11 mouse cellular contexts compared by ENCODE assay signal in genomic region chr17:29849436-29849797, GRCm38 (mm10).
DNase-seq lines count a peak whose midpoint lies in the region; ATAC-seq and TF ChIP-seq lines count a peak whose summit lies in the region.
"Had no signal": no experiment of that assay in that cellular context is flagged by ENCODE, and none has a peak within 500 bp of the region (broad histone marks: within the 10 kb centered on the region; RNA-seq: fewer than 3 reads in every experiment).

No protein-coding gene starts in this region.

- peak; percentile 24; the same call in 1 of the 2 replicates for ATAC-seq in forebrain, embryonic 16.5 days
- no peak for ATAC-seq in forebrain, embryonic 12.5 days (ENCODE audit: low FRiP score)
- no peak; the same call in 1 of the 2 replicates for ATAC-seq in liver, embryonic 11.5 days (replicated peaks; ENCODE audit: low FRiP score)
- no peak for ATAC-seq in G1E (ENCODE audit: extremely low read depth, insufficient number of reproducible peaks, low FRiP score, poor library complexity, severe bottlenecking)
- peak; percentile 48; the same call in 1 of the 2 replicates for ATAC-seq in liver, embryonic 16.5 days (ENCODE audit: low read depth)
- ATAC-seq: activated CD4-positive, CD25-positive, alpha-beta regulatory T cell, adult 4 months had no signal

- no peaks in the 10 kb centered on the region for H3K9me3 ChIP-seq in forebrain, embryonic 16.5 days (ENCODE audit: control insufficient read depth, low read length)
- H3K9me3 ChIP-seq in forebrain, embryonic 12.5 days = no peaks in the 10 kb centered on the region
- H3K9me3 ChIP-seq in liver, embryonic 11.5 days (ENCODE audit: control insufficient read depth, low read length) = no peaks in the 10 kb centered on the region
- H3K9me3 ChIP-seq in G1E (replicated peaks) = no peaks in the 10 kb centered on the region
- H3K9me3 ChIP-seq in liver, embryonic 16.5 days (replicated peaks; ENCODE audit: control insufficient read depth, low read length) = no peaks in the 10 kb centered on the region
- H3K9me3 ChIP-seq: megakaryocyte, embryonic 14.5 days had no signal

- no peak overlapping the region for H3K4me2 ChIP-seq in forebrain, embryonic 16.5 days (ENCODE audit: low read length)
- no peak overlapping the region for H3K4me2 ChIP-seq in forebrain, embryonic 12.5 days
- H3K4me2 ChIP-seq in liver, embryonic 11.5 days = no peak overlapping the region
- no peak overlapping the region for H3K4me2 ChIP-seq in liver, embryonic 16.5 days (ENCODE audit: low read depth, low read length)
- H3K4me2 ChIP-seq: heart, embryonic 11.5 days; hindbrain, embryonic 14.5 days had no signal

- no peaks in the 10 kb centered on the region for H3K36me3 ChIP-seq in forebrain, embryonic 16.5 days (ENCODE audit: control insufficient read depth, insufficient read depth)
- 0 out of 2 replicates have a peak, but pooled peaks cover 15% of the 10 kb centered on the region for H3K36me3 ChIP-seq in forebrain, embryonic 12.5 days (replicated peaks)
- H3K36me3 ChIP-seq in liver, embryonic 11.5 days (ENCODE audit: control insufficient read depth, insufficient read depth, low read length) = no peaks in the 10 kb centered on the region
- no peaks in the 10 kb centered on the region for H3K36me3 ChIP-seq in G1E (replicated peaks)
- no peaks in the 10 kb centered on the region for H3K36me3 ChIP-seq in liver, embryonic 16.5 days (ENCODE audit: control insufficient read depth, insufficient read depth)

- no peak for TF ChIP-seq CTCF in G1E (IDR thresholded peaks at IDR 0.05; ENCODE audit: low read depth, low read length)
- no peak for TF ChIP-seq CTCF in gastrocnemius, adult 2 months (IDR thresholded peaks at IDR 0.05)

- no peak overlapping the region for H3K9ac ChIP-seq in forebrain, embryonic 16.5 days (replicated peaks; ENCODE audit: low read depth, low read length)
- no peak overlapping the region for H3K9ac ChIP-seq in forebrain, embryonic 12.5 days
- H3K9ac ChIP-seq in liver, embryonic 11.5 days (ENCODE audit: low read depth, low read length) = no peak overlapping the region
- H3K9ac ChIP-seq in liver, embryonic 16.5 days (ENCODE audit: low read depth, low read length) = no peak overlapping the region
- H3K9ac ChIP-seq: hindbrain, embryonic 14.5 days had no signal

- intact Hi-C loops in gastrocnemius, adult 2 months (cut with DNase I) = loop anchor here (5.0 kb wide), 1 partner anchor 52 kb away; no protein-coding TSS in a partner anchor

- DNase-seq in liver (peak; percentile 44), G1E (ENCODE audit: low spot score) (no peak)
- DNase-seq in liver, embryonic 11.5 days (ENCODE audit: low spot score) = no peak
- DNase-seq in gastrocnemius, adult 2 months = no peak

- H3K27me3 ChIP-seq in forebrain, embryonic 16.5 days (replicated peaks; ENCODE audit: control insufficient read depth, insufficient read depth, low read length) = no peaks in the 10 kb centered on the region
- peaks cover 10% of the 10 kb centered on the region; the same call in 1 of the 2 replicates for H3K27me3 ChIP-seq in forebrain, embryonic 12.5 days
- peaks cover 2% of the 10 kb centered on the region; the same call in 1 of the 2 replicates for H3K27me3 ChIP-seq in liver, embryonic 11.5 days (replicated peaks; ENCODE audit: control insufficient read depth, insufficient read depth, low read length)
- H3K27me3 ChIP-seq in G1E (ENCODE audit: insufficient read depth, low read length) = peaks cover 15% of the 10 kb centered on the region; the same call in 1 of the 2 replicates
- no peaks in the 10 kb centered on the region for H3K27me3 ChIP-seq in liver, embryonic 16.5 days (ENCODE audit: control insufficient read depth, insufficient read depth, low read depth, low read length)

- peaks cover 7% of the 10 kb centered on the region for H3K4me1 ChIP-seq in forebrain, embryonic 16.5 days (replicated peaks; ENCODE audit: control insufficient read depth, insufficient read depth, low read length)
- peaks cover 4% of the 10 kb centered on the region for H3K4me1 ChIP-seq in forebrain, embryonic 12.5 days
- peaks cover 20% of the 10 kb centered on the region for H3K4me1 ChIP-seq in liver, embryonic 11.5 days (replicated peaks; ENCODE audit: control insufficient read depth, insufficient read depth, low read length)
- peaks cover 66% of the 10 kb centered on the region for H3K4me1 ChIP-seq in G1E (ENCODE audit: insufficient read depth, low read depth, low read length)
- H3K4me1 ChIP-seq in liver, embryonic 16.5 days (ENCODE audit: control insufficient read depth, low read depth, low read length) = peaks cover 27% of the 10 kb centered on the region

- H3K27ac ChIP-seq in forebrain, embryonic 16.5 days (ENCODE audit: low read length) = no peak overlapping the region
- no peak overlapping the region for H3K27ac ChIP-seq in forebrain, embryonic 12.5 days
- H3K27ac ChIP-seq in liver, embryonic 11.5 days (ENCODE audit: low read depth, low read length) = no peak overlapping the region
- no peak overlapping the region for H3K27ac ChIP-seq in liver, embryonic 16.5 days (ENCODE audit: low read length)
- no peak overlapping the region for H3K27ac ChIP-seq in gastrocnemius, adult 2 months
- H3K27ac ChIP-seq: hindbrain, embryonic 14.5 days had no signal

- 88% methylated on average over 13 of the region's 13 CpGs for WGBS in forebrain, embryonic 16.5 days
- 82% methylated on average over 13 of the region's 13 CpGs for WGBS in forebrain, embryonic 12.5 days
- 67% methylated on average over 13 of the region's 13 CpGs for WGBS in liver, embryonic 11.5 days
- 60% methylated on average over 13 of the region's 13 CpGs for WGBS in liver, embryonic 16.5 days (ENCODE audit: insufficient replicate concordance)

- no peak overlapping the region for H3K4me3 ChIP-seq in forebrain, embryonic 16.5 days (replicated peaks; ENCODE audit: low read length)
- no peak overlapping the region for H3K4me3 ChIP-seq in forebrain, embryonic 12.5 days (replicated peaks)
- no peak overlapping the region for H3K4me3 ChIP-seq in liver, embryonic 11.5 days (ENCODE audit: low read depth, low read length)
- peak overlapping the region; percentile 37; the same call in 1 of the 2 replicates for H3K4me3 ChIP-seq in G1E (ENCODE audit: low read depth, low read length)
- no peak overlapping the region for H3K4me3 ChIP-seq in liver, embryonic 16.5 days (ENCODE audit: low read depth, low read length)
- H3K4me3 ChIP-seq in gastrocnemius, adult 2 months = no peak overlapping the region
- H3K4me3 ChIP-seq: megakaryocyte, embryonic 14.5 days had no signal

Comparison
In these comparisons a context has a peak if more than half of its experiments do, and no peak if none do; other contexts are left out.
1. ATAC-seq: peak in forebrain, embryonic 16.5 days (single experiment) and liver, embryonic 16.5 days (single experiment); none in forebrain, embryonic 12.5 days (single experiment), liver, embryonic 11.5 days (single experiment) and G1E (single experiment).